Mouse (Mus musculus) B cell, adult 2 months (primary cell): ENCODE data around the gene Acp2.
A peak's percentile ranks its signal among the peaks of the same experiment; 100 is the strongest.

Source experiments
- DNase-seq, 2 experiments: peaks; one replicate each; pipeline ENCODE4 v3.0.0; 2022

Acp2 gene

GRCm38 (mm10) chr2:91194624-91195332, 7.9 kb upstream of the Acp2 start:
- peak; percentile 65 for DNase-seq

- no peak for DNase-seq
These were observed 6.1 kb upstream of the Acp2 start for GRCm38 (mm10) chr2:91196577-91197001.

GRCm38 (mm10) chr2:91198888-91199287, 3.8 kb upstream of the Acp2 start:
- DNase-seq = no peak

DNA sequence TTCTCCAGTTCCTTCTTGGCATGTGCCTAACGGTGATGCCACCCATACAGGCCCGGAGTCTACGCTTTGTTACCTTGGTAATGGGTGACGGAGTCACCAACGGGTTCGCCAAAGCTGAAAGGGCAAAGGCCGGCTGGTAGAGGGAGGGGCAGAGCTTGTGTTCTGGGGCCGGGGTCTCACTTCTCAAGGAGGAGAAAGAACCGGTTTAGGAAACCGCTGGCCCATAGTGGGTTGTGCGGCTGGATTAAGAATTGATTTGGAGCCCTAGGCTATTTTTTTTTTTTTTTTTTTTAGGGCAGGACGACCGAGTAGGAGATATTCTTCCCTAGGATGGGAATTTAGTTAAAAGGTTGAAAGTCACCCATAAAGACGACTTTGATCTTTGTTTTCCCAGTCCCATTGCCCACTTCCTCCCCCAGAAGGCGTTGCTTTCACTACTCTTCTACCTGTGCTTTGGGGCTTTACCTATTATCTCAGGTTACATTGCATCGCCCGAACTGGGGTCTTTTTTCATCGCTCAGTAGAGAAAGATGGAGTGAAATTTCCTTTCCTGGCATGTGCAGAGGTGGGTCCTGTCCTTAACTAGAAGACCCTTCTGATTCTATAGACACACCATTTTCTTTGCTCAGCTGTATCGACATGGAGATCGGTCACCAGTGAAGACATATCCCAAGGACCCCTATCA, 429 bp downstream of the Acp2 start:
- DNase-seq = no peak

- DNase-seq = no peak
These were observed 3.6 kb downstream of the Acp2 start for GRCm38 (mm10) chr2:91206254-91206775.

GRCm38 (mm10) chr2:91213311-91213710, 10.6 kb downstream of the Acp2 start:
- DNase-seq = no peak

DNA sequence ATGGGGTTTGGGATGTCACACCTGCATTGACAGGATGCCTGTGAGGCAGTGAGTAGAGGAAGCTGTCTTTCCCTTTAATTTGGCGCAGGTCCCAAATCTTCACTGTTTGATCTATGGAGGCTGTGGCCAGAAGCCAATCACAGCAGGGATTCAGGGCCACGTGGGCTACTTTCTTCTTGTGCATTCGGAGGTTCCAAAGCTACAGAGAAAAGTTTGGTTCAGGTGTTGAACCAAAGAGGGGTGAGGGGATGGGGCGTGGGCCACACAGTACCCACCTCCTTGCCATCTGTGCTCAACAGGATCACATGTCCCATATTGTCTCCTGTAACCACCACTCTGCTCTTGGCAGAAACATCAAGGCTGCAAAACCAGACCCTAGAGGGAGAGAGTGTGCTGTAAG, 14.3 kb downstream of the Acp2 start:
- DNase-seq = no peak

DNA sequence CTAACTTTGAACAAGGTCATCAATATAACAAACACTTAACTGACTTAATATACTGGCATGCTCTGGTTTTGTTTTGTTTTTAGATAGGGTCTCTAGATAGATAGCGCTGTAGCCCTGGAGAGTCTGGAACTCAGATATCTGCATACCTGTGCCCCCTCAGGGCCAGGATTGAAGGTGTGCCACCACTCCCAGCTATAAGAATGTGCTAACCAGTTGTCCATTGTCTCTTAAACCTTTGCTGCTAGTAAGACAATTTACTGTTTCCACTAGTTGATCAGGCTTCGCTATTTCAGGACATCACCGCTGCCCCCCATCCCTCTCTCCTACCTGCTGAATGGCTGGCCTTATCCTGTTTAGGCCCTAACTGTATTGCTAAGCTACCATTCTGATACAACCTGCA, 17.8 kb downstream of the Acp2 start:
- DNase-seq = no peak

- no peak for DNase-seq
These were observed 20.9 kb downstream of the Acp2 start for GRCm38 (mm10) chr2:91223614-91224013.

- no peak for DNase-seq
These were observed 27.1 kb downstream of the Acp2 start for GRCm38 (mm10) chr2:91229735-91230134.

GRCm38 (mm10) chr2:91236601-91237510, 34.2 kb downstream of the Acp2 start, which contains the start of gene Ddb2:
Gene Ddb2, minus strand, starts transcription at chr2:91236982.
- peak; percentile 95 for DNase-seq

DNA sequence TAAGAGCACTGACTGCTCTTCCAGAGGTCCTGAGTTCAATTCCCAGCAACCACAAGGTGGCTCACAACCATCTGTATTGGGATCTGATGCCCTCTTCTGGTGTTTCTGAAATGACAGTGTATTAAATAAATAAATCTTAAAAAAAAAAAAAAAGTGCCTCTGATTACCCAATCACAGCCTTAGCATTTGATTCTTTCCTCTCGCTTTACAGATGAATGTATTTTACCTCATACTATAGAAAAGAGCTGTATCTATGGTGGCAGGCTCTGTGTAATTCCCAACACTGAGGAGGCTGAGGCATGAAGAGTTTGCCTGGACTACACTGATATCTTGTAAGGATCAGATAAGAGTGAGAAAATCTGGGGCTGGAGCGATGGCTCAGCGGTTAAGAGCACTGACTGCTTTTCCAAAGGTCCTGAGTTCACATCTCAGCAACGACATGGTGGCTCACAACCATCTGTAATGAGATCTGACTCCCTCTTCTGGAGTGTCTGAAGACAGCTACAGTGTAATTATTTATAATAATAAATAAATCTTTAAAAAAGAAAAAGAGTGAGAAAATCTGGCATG, 34.9 kb downstream of the Acp2 start:
- peak; percentile 5 to 12 for DNase-seq

GRCm38 (mm10) chr2:91242547-91242946, 39.9 kb downstream of the Acp2 start:
- no peak for DNase-seq

- no peak for DNase-seq
These were observed 40.7 kb downstream of the Acp2 start for GRCm38 (mm10) chr2:91243416-91243815.

DNA sequence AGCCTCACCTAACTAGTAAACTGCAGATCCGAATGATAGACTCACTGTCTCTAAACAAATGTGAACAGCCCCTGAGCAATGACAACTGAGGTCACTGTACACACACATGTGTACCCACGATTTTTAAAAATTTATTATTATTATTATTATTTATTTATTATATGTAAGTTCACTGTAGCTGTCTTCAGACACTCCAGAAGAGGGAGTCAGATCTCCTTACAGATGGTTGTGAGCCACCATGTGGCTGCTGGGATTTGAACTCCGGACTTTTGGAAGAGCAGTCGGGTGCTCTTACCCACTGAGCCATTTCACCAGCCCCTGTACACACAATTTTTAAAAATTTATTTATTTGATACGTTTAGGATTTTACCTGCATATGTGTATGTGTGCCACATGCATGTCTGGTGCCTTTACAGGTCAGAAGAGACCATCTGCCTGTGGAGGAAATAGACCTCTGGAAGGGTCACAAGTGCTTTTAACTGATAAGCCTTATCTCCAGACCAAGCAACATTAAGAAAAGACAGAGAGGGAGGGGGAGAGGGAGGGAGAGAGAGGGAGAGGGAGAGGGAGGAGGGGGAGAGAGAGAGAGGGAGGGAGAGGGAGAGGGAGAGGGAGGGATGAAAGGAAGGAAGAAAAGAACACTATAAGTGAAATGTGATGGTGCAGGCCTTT, 42.0 kb downstream of the Acp2 start:
- no peak for DNase-seq

DNA sequence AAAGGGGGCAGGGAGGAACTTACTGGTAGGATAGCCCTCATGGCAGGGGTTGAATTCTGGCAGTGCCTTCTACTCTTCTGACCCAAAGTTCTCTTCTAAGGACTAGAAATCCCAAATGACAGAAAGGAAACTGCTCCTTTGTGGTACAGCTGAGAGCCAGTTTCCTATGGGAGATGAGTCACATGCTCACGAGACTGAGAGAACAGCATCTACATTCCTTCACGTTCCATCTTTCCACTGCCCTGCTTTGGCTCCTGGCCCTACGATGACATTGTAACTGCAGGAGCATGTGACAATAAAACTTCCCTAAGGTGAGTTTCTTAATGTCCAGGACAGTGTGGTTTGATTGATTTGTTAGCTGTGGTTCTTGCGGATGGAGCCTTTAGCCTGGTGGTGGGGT, 45.7 kb downstream of the Acp2 start:
- no peak for DNase-seq

DNA sequence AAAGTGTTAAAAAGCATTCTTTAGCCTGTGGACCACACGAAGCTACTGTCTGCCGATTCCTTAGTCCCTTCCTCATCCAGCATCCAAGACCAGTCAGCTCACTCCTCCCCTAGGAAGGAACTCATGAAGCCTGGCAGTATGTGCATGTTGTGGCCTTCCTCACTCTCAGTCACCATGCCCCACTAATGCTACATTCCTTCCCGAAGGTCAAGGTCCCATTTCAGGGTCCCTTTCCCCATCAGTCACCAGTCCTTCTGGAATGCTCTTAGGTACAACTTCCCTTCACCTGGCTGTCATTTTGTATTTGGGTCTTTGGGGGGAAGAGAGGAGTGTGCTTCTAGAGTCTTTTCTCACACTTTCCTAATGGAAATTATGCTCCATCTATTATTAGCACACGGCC, 49.3 kb downstream of the Acp2 start:
- no peak for DNase-seq

GRCm38 (mm10) chr2:91252512-91252911, 49.8 kb downstream of the Acp2 start:
- DNase-seq = no peak

GRCm38 (mm10) chr2:91254725-91255380, 52.2 kb downstream of the Acp2 start:
- no peak for DNase-seq

GRCm38 (mm10) chr2:91255661-91256150, 53.0 kb downstream of the Acp2 start, which contains the start of gene Pacsin3:
Gene Pacsin3, plus strand, starts transcription at chr2:91255954.
- peak; percentile 19 to 32 for DNase-seq
